Mouse (Mus musculus): ENCODE data around the gene Bmp5.
"Not testable (repeated sequence)": the region's sequence is repeated elsewhere in the genome, so short reads cannot be mapped to it uniquely, and the experiment has no call there.

Bmp5 gene

GRCm38 (mm10) chr9:75775129-75775845, at the start of gene Bmp5:
TSS of gene Bmp5 (plus strand) at chr9:75775364.
- DNase-seq = no peak

- DNase-seq = no peak
Observed at GRCm38 (mm10) chr9:75760075-75760474, 15.1 kb upstream of the Bmp5 start.

- DNase-seq = no peak
Observed at GRCm38 (mm10) chr9:75761567-75761966, 13.6 kb upstream of the Bmp5 start.

- DNase-seq = peak in 1 of 2 experiments; percentile 6
Observed at GRCm38 (mm10) chr9:75762487-75762886, 12.7 kb upstream of the Bmp5 start.

DNA sequence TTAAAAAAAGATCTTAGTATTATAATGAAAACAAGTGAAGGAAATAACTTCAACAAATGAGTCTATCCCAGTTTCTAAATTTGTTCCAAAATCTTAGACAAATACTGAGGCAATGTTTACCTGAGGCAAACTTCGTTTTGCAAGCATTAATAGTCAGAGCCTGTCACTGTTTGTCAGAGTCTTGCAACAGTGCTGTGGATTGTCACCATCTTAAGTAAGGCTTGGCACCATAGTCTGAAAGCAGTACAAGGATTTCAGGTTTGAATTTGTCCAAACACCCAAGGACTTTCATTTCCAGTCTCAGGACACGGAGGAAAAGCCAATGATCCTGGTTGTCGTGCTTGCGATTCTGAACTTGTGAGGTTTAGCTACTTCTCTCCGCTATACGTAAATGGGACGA, 10.4 kb upstream of the Bmp5 start:
- DNase-seq = no peak

- no peak for DNase-seq
Observed at GRCm38 (mm10) chr9:75766521-75766920, 8.6 kb upstream of the Bmp5 start.

- DNase-seq = no peak
Observed at GRCm38 (mm10) chr9:75769042-75769441, 6.1 kb upstream of the Bmp5 start.

DNA sequence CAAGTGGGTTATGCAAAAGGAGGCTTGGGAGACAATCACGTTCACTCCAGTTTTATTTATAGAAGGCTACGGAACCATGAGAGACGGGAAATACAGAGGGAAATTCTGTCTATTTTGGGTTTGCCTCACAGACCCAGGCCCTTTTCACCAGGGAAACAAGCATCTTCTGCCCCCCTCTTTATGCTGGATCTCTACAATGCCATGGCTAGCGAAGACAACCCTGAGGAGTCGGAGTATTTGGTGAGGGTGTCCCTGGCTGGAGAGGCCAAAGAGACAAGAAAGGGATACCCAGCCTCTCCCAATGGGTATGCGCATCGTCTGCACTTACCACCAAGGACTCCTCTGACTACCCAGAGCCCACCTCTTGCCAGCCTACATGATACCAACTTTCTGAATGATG, 989 bp downstream of the Bmp5 start:
- DNase-seq = no peak

DNA sequence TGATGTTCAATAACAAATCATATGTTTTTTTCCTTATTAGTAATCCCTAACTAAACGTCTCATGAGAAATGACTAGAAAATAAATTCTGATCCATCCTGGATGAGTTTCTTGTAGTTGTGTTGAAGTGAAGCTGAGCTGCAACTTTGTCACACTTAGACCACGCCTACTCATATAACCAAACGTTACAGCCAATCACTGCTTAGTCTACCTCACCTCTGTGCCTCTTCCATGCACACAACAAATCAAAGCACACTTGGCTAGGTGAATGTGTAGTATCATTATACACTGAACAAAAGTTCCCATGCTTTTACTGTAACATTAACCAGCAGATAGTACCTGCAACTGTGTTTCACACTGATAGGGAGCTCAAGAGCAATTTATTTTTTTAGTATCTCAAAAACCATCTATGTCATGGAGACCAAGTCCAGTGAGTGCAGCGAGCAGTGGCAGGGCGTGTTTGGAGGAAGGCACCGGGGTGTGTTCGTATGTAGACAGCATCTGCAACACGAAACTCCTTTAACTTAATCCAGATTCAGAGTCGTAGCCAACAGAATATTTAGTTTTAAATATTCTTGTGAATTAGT, 3.7 kb downstream of the Bmp5 start:
- no peak for DNase-seq

GRCm38 (mm10) chr9:75780558-75781276, 5.6 kb downstream of the Bmp5 start:
- no peak for DNase-seq

DNA sequence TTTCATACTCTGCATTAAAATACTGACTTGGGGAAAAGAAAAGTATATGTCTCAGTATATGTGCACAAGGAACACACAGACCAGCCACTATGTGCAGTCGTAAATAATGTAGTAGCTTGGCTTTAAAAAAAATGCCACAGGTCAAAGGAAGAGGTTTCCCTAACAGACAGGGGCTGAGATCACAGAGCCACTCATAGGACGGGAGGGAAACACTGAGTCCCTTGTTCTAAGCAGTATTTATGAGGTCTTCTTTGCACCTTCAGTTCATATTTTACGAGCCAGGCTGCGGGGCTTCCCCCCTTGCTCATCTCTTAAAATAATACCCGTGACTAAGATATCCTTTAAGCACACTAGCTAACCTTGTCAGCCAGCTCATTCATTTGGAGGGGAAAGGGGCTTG, 6.4 kb downstream of the Bmp5 start:
- no peak for DNase-seq

DNA sequence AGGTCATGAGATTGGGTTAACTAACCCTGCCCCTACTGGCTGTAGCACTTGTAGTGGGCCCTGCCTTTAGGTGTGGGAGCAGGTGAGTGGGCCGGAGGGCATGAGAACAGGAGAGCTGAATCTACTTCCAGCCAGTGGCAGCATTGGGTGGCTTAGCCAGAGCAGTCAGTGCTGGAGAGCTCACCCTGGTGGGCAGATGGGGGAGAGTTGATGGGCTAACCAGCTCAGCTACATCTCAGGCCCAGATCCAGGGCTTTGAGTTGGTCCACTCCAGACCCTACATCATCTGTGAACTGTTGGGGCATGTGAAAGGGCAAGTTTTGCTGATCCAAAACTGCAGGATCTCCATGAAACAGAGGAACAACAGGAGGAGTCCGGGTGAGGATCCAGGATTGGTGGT, 8.4 kb downstream of the Bmp5 start:
- DNase-seq = no peak

- DNase-seq = no peak
Observed at GRCm38 (mm10) chr9:75785959-75786358, 10.8 kb downstream of the Bmp5 start.

- no peak for DNase-seq
Observed at GRCm38 (mm10) chr9:75787121-75787520, 12.0 kb downstream of the Bmp5 start.

- no peak for DNase-seq
Observed at GRCm38 (mm10) chr9:75789879-75790428, 14.8 kb downstream of the Bmp5 start.

DNA sequence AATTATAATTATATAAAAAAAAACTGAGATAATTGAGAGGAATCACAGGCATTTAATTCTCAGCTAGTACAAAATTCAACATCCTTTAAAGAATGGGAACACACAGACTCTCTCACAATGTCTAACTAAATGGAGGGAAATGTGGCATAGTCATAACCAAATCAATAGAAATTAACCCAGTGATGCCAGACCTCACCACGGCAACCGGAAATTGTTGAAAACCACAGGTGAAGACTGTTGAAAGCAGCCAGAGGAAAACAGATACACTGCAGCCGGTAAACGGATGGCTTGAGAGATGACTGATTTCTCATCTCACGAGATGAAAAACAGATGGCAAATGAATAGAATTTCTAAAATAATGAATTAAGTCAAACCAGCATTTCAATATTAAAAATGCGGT, 29.8 kb downstream of the Bmp5 start:
- no peak for DNase-seq

GRCm38 (mm10) chr9:75808179-75808578, 33.0 kb downstream of the Bmp5 start:
- not testable (repeated sequence) for DNase-seq

DNA sequence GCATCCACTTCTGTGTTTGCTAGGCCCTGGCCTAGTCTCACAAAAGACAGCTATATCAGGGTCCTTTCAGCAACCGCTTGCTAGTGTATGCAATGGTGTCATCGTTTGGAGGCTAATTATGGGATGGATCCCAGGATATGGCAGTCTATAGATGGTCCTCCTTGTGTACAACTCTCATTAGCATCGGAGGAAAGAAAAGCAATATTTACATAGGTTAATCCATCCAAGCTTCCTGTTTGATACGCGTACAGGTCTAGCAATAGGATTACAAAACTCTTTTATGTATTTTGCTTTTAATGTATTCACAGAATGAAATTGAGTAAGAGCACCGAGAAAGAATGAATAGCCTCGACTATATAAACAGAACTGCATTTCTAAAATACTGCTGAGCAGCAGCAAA, 33.5 kb downstream of the Bmp5 start:
- no peak for DNase-seq

- no peak for DNase-seq
Observed at GRCm38 (mm10) chr9:75815161-75815560, 40.0 kb downstream of the Bmp5 start.

- DNase-seq = no peak
Observed at GRCm38 (mm10) chr9:75818400-75818799, 43.2 kb downstream of the Bmp5 start.

DNA sequence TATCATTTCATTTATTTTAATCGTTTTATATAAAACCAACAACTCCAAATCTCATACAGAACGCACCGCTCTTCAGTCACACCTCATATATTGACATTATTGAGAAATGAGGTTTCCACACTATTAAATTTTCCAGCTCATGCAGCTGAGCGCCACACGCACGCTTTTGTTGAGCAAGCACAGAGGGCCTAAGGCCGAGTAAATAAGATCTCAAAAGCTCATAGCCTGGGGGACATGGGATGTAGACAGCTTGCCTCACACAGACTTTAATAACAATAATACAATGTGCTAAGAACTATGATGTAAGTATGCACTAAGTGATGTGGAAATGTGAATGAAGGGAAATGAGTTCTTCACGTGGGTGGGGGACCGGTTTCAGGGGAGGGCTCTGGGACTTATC, 57.3 kb downstream of the Bmp5 start:
- DNase-seq = no peak

- no peak for DNase-seq
Observed at GRCm38 (mm10) chr9:75833189-75833732, 58.1 kb downstream of the Bmp5 start.

DNA sequence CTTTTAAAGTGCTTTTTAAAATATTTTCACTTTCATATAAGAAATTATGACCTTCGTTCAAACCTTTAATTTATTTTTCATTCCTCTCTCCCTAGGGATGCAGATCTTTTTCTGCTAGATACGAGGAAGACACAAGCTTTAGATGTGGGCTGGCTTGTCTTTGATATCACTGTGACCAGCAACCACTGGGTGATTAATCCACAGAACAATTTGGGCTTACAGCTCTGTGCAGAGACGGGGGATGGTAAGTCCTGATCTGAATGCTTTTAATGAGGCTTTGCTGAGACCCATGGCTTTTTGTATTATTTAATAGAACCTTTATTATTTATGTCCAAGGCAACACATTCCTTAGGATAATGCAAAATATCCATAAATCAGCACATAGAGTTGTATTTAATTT, 64.3 kb downstream of the Bmp5 start:
- DNase-seq = no peak

GRCm38 (mm10) chr9:75840841-75841240, 65.7 kb downstream of the Bmp5 start:
- DNase-seq = no peak

Data from B cell, adult 2 months (primary cell).